Mouse (Mus musculus): ENCODE measurements around the gene Zfp711.

The Zfp711 gene

DNA sequence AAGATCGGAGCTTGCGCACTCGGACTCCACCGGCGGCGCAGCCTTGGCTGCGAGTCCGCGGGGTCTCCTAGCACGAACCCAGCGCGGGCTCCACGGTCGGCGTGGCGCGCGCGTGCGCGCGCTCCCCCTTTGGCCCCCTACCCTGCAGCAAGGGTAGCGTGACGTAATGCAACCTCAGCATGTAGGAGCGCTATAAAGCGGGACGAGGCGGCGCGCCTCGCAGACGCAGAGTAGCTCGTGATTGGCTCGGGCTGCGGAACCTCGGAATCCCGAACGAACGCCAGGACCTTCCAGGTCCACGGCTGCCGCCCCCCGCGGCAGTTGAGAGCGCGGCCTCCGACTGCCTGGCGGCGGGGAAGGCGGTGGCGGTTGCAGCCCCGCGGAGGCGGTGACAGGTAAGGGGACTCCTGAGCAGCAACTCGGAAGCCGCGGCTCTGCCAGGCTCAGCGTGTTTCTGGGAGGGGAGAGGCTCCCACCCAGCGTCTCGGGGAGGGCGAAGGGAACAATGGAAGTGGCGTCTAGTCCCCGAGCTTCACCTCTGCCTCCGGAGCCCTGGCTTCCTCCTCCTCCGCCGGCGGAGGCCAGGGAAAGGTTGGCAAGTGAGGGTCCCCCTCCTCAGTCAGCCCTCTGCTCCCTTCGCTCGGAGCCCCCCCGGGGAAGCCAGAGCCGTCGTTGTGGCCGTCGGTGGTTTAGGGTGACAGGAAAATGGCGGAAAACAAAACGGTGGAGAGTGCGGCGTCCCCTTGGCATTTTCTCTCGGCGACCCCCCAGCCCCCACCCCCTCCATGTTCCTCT is at the start of gene Zfp711:
Gene Zfp711, plus strand, starts transcription at position 16 of the 795 bp plus-strand sequence.
- in situ Hi-C loops (cut with MseI, MboI): no loop called here

DNA sequence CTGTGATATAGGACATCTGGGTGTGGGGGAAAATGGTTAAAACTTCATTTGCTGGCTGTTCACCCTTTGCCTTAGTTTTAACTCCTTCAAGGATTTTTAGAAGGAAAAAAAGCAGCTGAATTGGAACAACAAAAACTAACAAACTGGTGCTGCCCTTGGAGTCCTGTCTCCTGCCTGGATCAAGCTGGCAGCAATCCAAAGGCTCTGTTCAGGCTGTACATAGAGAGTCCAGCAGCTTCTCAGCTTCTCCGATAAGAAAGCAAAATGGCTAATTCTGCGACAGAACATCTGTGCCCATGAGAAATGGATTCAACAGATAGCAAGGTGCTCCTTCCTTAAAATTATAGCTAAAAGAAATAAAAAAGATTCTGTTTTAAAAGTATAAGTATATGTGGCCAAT is 32.6 kb upstream of the Zfp711 start:
- in situ Hi-C loops (cut with MseI, MboI): no loop called here

- in situ Hi-C loops (cut with MseI, MboI): no loop called here
Observed at GRCm38 (mm10) chrX:112601306-112602120, 1.2 kb downstream of the Zfp711 start.

- in situ Hi-C loops (cut with MseI, MboI): no loop called here
Observed at GRCm38 (mm10) chrX:112675525-112675924, 75.2 kb downstream of the Zfp711 start.

GRCm38 (mm10) chrX:112680605-112681004 is 80.3 kb downstream of the Zfp711 start:
- in situ Hi-C loops (cut with MseI, MboI): no loop called here

Data from mouse trophoblast stem cell (cell line).